Mouse (Mus musculus): ENCODE data around the gene Pik3r5. TPM values are rescaled to one million over a fixed set of nuclear protein-coding genes. Genes with fewer than 3 reads are reported as not detected.

The Pik3r5 gene
- polyA plus RNA-seq, 2 experiments, result 0.46 to 0.66 TPM

DNA sequence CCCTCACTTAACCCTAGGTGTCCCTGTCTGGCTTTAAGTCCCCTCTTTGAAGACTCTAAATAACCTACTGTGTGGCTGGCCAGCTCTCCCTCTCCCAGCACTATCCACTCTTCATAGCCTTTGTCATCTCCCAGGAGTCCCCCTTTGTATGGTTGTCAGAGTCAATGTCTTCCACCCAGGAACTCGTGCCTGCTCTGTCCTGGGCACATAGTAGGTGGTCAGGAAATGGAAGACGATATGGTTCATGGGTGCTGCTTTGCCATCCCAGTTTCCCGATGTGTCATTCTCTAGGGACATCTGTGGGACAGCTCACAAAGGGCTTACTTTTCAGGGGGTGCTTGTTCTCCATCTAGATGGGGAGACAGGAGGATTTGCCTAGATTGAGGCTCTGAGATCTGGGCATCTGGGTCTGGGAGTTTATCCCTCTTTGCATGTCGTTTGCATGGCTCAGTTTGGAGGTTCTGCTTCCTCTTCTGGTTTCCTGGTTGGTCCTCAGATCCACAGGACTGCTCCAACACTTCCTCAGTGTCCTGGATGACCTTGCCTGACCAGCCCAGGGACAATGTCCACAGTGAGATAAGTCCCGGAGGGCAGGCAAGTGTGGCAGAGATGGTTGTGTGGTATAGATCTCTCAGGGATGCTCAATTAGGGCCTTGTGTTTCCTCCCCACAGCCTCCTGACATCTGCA is 40.4 kb downstream of the Pik3r5 start:
- H3K4me1 ChIP-seq (replicated peaks; ENCODE audit: control insufficient read depth in 2 of 2, insufficient read depth in 2 of 2, low read length in 1 of 2), result no peaks in the 10 kb centered on the region
- ATAC-seq (ENCODE audit: insufficient read depth) (no peak), DNase-seq (ENCODE audit: low read depth in 3 of 3, low spot score in 3 of 3) (no peak)
- no peak overlapping the region for H3K4me2 ChIP-seq (ENCODE audit: low read depth)
- TF ChIP-seq CTCF (IDR thresholded peaks at IDR 0.05; ENCODE audit: low read depth) (no peak), EP300 (IDR thresholded peaks at IDR 0.05; ENCODE audit: low read depth) (no peak)
- H3K27me3 ChIP-seq (ENCODE audit: control insufficient read depth, insufficient read depth, low read length), result no peaks in the 10 kb centered on the region
- no peak overlapping the region for H3K4me3 ChIP-seq (ENCODE audit: insufficient read depth in 1 of 2, low read depth in 2 of 2, low read length in 2 of 2)
- H3K36me3 ChIP-seq (replicated peaks; ENCODE audit: control insufficient read depth, insufficient read depth, low read depth), result no peaks in the 10 kb centered on the region
- H3K27ac ChIP-seq, result no peak overlapping the region
- H3K9ac ChIP-seq (replicated peaks), result no peak overlapping the region
- 38% methylated on average over 5 of the region's 5 CpGs for WGBS (ENCODE audit: insufficient replicate concordance)
- no peaks in the 10 kb centered on the region for H3K9me3 ChIP-seq (ENCODE audit: control insufficient read depth, low read length)

- no peak for ATAC-seq (ENCODE audit: insufficient read depth)
- H3K27ac ChIP-seq, result no peak overlapping the region
- no peak overlapping the region for H3K4me2 ChIP-seq (ENCODE audit: low read depth)
- DNase-seq (ENCODE audit: low read depth in 3 of 3, low spot score in 3 of 3), result no peak
- H3K4me1 ChIP-seq (replicated peaks; ENCODE audit: control insufficient read depth in 2 of 2, insufficient read depth in 2 of 2, low read length in 1 of 2), result no peaks in the 10 kb centered on the region
- no peaks in the 10 kb centered on the region for H3K27me3 ChIP-seq (ENCODE audit: control insufficient read depth, insufficient read depth, low read length)
- TF ChIP-seq EP300 (IDR thresholded peaks at IDR 0.05; ENCODE audit: low read depth) (no peak), CTCF (IDR thresholded peaks at IDR 0.05; ENCODE audit: low read depth) (no peak)
- H3K9me3 ChIP-seq (ENCODE audit: control insufficient read depth, low read length), result no peaks in the 10 kb centered on the region
- H3K4me3 ChIP-seq (ENCODE audit: insufficient read depth in 1 of 2, low read depth in 2 of 2, low read length in 2 of 2), result no peak overlapping the region
- 44% methylated on average over 6 of the region's 6 CpGs for WGBS (ENCODE audit: insufficient replicate concordance)
- no peaks in the 10 kb centered on the region for H3K36me3 ChIP-seq (replicated peaks; ENCODE audit: control insufficient read depth, insufficient read depth, low read depth)
- no peak overlapping the region for H3K9ac ChIP-seq (replicated peaks)
Measured at GRCm38 (mm10) chr11:68474600-68474999, 42.7 kb downstream of the Pik3r5 start.

DNA sequence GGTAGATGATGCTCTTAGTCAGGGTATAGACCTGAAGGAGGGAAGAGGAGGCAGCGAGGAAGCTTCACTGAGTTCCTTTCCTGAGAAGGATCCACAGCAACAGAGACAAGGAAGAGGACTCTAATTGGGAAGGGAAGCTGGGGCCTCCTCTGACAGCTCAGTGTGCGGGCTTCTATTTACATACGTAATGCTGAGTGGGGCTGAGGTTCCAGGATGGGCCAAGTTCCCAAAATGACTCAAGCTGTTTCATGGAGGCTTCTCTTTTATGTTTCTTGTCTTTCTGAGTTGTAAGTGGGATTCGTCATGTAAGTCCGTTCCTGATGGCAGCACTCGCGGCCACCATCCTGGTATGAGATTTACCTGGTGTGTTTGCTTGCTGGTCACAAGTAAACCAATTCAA is 43.8 kb downstream of the Pik3r5 start:
- H3K9ac ChIP-seq (replicated peaks), result no peak overlapping the region
- H3K4me1 ChIP-seq (replicated peaks; ENCODE audit: control insufficient read depth in 2 of 2, insufficient read depth in 2 of 2, low read length in 1 of 2), result no peaks in the 10 kb centered on the region
- DNase-seq (ENCODE audit: low read depth in 3 of 3, low spot score in 3 of 3) (no peak), ATAC-seq (ENCODE audit: insufficient read depth) (no peak)
- no peaks in the 10 kb centered on the region for H3K9me3 ChIP-seq (ENCODE audit: control insufficient read depth, low read length)
- no peak overlapping the region for H3K27ac ChIP-seq
- TF ChIP-seq EP300 (IDR thresholded peaks at IDR 0.05; ENCODE audit: low read depth) (no peak), CTCF (IDR thresholded peaks at IDR 0.05; ENCODE audit: low read depth) (no peak)
- H3K27me3 ChIP-seq (ENCODE audit: control insufficient read depth, insufficient read depth, low read length), result no peaks in the 10 kb centered on the region
- H3K4me2 ChIP-seq (ENCODE audit: low read depth), result no peak overlapping the region
- no peak overlapping the region for H3K4me3 ChIP-seq (ENCODE audit: insufficient read depth in 1 of 2, low read depth in 2 of 2, low read length in 2 of 2)
- H3K36me3 ChIP-seq (replicated peaks; ENCODE audit: control insufficient read depth, insufficient read depth, low read depth), result no peaks in the 10 kb centered on the region
- 69% methylated on average over 7 of the region's 7 CpGs for WGBS (ENCODE audit: insufficient replicate concordance)

- 65% methylated on average over 6 of the region's 6 CpGs for WGBS (ENCODE audit: insufficient replicate concordance)
- no peak for DNase-seq (ENCODE audit: low read depth in 3 of 3, low spot score in 3 of 3)
Measured at GRCm38 (mm10) chr11:68477661-68478060, 45.7 kb downstream of the Pik3r5 start.

GRCm38 (mm10) chr11:68478574-68478981 is 46.7 kb downstream of the Pik3r5 start:
- WGBS (ENCODE audit: insufficient replicate concordance), result 56% methylated on average over 3 of the region's 3 CpGs
- Histone ChIP-seq H3K27ac (no peak overlapping the region), H3K27me3 (ENCODE audit: control insufficient read depth, insufficient read depth, low read length) (no peaks in the 10 kb centered on the region), H3K4me1 (replicated peaks; ENCODE audit: control insufficient read depth in 2 of 2, insufficient read depth in 2 of 2, low read length in 1 of 2) (no peaks in the 10 kb centered on the region), H3K4me3 (ENCODE audit: insufficient read depth in 1 of 2, low read depth in 2 of 2, low read length in 2 of 2) (no peak overlapping the region), H3K36me3 (replicated peaks; ENCODE audit: control insufficient read depth, insufficient read depth, low read depth) (no peaks in the 10 kb centered on the region), H3K4me2 (ENCODE audit: low read depth) (no peak overlapping the region), H3K9ac (replicated peaks) (no peak overlapping the region), H3K9me3 (ENCODE audit: control insufficient read depth, low read length) (no peaks in the 10 kb centered on the region)
- TF ChIP-seq CTCF (IDR thresholded peaks at IDR 0.05; ENCODE audit: low read depth) (no peak), EP300 (IDR thresholded peaks at IDR 0.05; ENCODE audit: low read depth) (no peak)
- ATAC-seq (ENCODE audit: insufficient read depth) (no peak), DNase-seq (ENCODE audit: low read depth in 3 of 3, low spot score in 3 of 3) (no peak)

More at GRCm38 (mm10) chr11:68477661-68478060, 45.7 kb downstream of the Pik3r5 start:
- H3K9me3 ChIP-seq (ENCODE audit: control insufficient read depth, low read length), result no peaks in the 10 kb centered on the region
- H3K27ac ChIP-seq, result no peak overlapping the region
- TF ChIP-seq EP300 (IDR thresholded peaks at IDR 0.05; ENCODE audit: low read depth), result no peak
- no peak for TF ChIP-seq CTCF (IDR thresholded peaks at IDR 0.05; ENCODE audit: low read depth)
- no peaks in the 10 kb centered on the region for H3K4me1 ChIP-seq (replicated peaks; ENCODE audit: control insufficient read depth in 2 of 2, insufficient read depth in 2 of 2, low read length in 1 of 2)
- ATAC-seq (ENCODE audit: insufficient read depth), result no peak
- H3K36me3 ChIP-seq (replicated peaks; ENCODE audit: control insufficient read depth, insufficient read depth, low read depth), result no peaks in the 10 kb centered on the region
- H3K4me2 ChIP-seq (ENCODE audit: low read depth), result no peak overlapping the region
- H3K4me3 ChIP-seq (ENCODE audit: insufficient read depth in 1 of 2, low read depth in 2 of 2, low read length in 2 of 2), result no peak overlapping the region
- H3K9ac ChIP-seq (replicated peaks), result no peak overlapping the region
- H3K27me3 ChIP-seq (ENCODE audit: control insufficient read depth, insufficient read depth, low read length), result no peaks in the 10 kb centered on the region

Data from liver, embryonic 14.5 days (tissue).